Mouse (Mus musculus) heart, embryonic 16.5 days (tissue): Measurements from ENCODE around the gene Gm20388. TPM values are rescaled to one million over a fixed set of nuclear protein-coding genes. Genes with fewer than 3 reads are reported as not detected.
A peak's percentile ranks its signal among the peaks of the same experiment; 100 is the strongest.

ENCODE experiments used
- ATAC-seq: fragments of 200-750 bp; cut with Nextera tagmentation; replicated peaks from 2 replicates; pipeline ENCODE4 v1.8.0; 2017; ENCODE audit warnings: moderate number of reproducible peaks; ENCODE audit not compliant: insufficient read depth, low FRiP score; ENCODE audit errors: extremely low read depth
- H3K27ac ChIP-seq: fragments of 300-500 bp; sonication (generic); 2 replicates; pipeline ENCODE4 v1.5.1; 2014; ENCODE audit warnings: mild to moderate bottlenecking, low read length, control low read depth, moderate library complexity
- H3K27me3 ChIP-seq: fragments of 300-500 bp; sonication (generic); 2 replicates; pipeline ENCODE4 v1.6.1; 2014; ENCODE audit warnings: low read length, mixed read lengths; ENCODE audit not compliant: control insufficient read depth, insufficient read depth
- H3K36me3 ChIP-seq: fragments of 300-500 bp; sonication (generic); 2 replicates; pipeline ENCODE4 v1.6.1; 2014; ENCODE audit not compliant: control insufficient read depth, insufficient read depth
- H3K4me1 ChIP-seq: fragments of 300-500 bp; sonication (generic); 2 replicates; pipeline ENCODE4 v1.6.1; 2014; ENCODE audit warnings: low read length, mixed read lengths; ENCODE audit not compliant: control insufficient read depth, insufficient read depth
- H3K4me2 ChIP-seq: fragments of 300-500 bp; sonication (generic); 2 replicates; pipeline ENCODE4 v1.6.1; 2014; ENCODE audit warnings: low read depth, mild to moderate bottlenecking, control low read depth, low read length
- H3K4me3 ChIP-seq: fragments of 300-500 bp; sonication (generic); 2 replicates; pipeline ENCODE4 v1.5.1; 2014; ENCODE audit warnings: mild to moderate bottlenecking, control low read depth, low read length
- H3K9ac ChIP-seq: fragments of 300-500 bp; sonication (generic); 2 replicates; pipeline ENCODE4 v1.6.1; 2014; ENCODE audit warnings: low read length, control low read depth
- H3K9me3 ChIP-seq: fragments of 300-500 bp; sonication (generic); replicated peaks from 2 replicates; pipeline ENCODE4 v1.6.1; 2016; ENCODE audit warnings: low read length; ENCODE audit not compliant: control insufficient read depth
- WGBS: fragments of 180-500 bp; shearing (Covaris S2); extraction: QIAGEN DNeasy Blood & Tissue Kit; methylation state at CpG from one replicate; pipeline ENCODE4 v1.1.7; 2014; 5-methylcytosine and 5-hydroxymethylcytosine counted together
- polyA plus RNA-seq: library from polyadenylated mRNA; unstranded; fragments of >200 nt; fragmentation: Nextera tagmentation; extraction: Ambion mirVana; gene quantifications from 2 replicates; pipeline ENCODE4 v1.2.1, GENCODE M21; 2015

Gm20388 gene
- polyA plus RNA-seq, 1 experiment from 2014 or later, result 4.5 TPM

DNA sequence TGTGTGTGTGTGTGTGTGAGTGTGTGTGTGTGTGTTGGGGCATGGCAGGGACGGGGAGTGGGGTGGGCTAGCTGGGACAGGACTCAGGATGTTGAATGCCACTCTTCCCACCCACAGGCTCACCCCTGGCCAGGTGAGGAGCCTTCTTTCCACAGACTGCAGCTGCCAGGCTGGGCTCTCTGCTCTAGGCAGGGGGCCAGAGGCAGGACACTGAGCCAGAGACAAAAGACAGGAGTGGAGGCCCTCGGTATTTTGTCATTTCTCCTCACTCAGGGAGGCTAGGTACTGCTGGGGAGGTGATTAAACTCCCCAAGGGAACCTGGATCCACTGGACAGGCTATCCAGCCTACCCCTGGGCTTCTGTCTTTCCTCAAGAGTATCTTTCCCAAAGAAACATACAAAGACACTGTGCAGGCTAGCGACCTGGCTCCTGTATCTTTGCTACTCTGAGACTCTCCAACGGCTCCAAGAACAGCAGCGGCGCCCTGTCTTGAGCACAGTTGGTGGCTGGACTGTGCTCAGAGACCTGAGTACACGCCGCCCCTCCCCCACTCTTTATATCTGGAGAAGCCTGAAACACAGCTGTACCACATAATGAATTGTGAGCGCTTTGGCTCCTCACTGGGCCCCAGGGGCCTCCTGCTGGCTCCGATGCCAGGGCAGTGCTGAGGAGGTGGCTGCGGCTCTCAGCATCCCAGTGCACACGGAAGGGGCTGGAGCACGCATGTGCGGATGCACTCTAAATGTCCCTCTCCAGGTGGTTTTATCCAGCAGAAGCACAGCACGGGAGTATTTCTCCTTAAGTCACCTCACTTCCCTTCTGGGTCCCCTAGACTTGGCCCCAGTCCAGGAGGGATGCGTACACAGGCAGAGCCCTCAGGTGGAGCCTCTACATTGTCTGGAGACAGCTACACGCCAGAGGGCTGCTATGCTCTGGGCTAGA is 274.5 kb downstream of the Gm20388 start:
- 28% methylated on average over 16 of the region's 17 CpGs for WGBS
- Histone ChIP-seq H3K4me1 (peaks cover 25% of the 10 kb centered on the region), H3K27me3 (no peaks in the 10 kb centered on the region; the same call in 1 of the 2 replicates), H3K9me3 (no peaks in the 10 kb centered on the region), H3K4me2 (no peak overlapping the region), H3K9ac (peak overlapping the region; percentile 36; the same call in 1 of the 2 replicates), H3K27ac (0 out of 2 replicates have a peak overlapping the region, but pooled peaks have one; percentile 11), H3K4me3 (no peak overlapping the region), H3K36me3 (no peaks in the 10 kb centered on the region)
- ATAC-seq, result 0 out of 2 replicates have a peak, but pooled peaks have one; percentile 7

GRCm38 (mm10) chr8:120186454-120186853 is 275.8 kb downstream of the Gm20388 start:
- ATAC-seq, result no peak
- no peak overlapping the region for H3K4me3 ChIP-seq
- H3K4me1 ChIP-seq, result peaks cover 32% of the 10 kb centered on the region
- H3K9ac ChIP-seq, result no peak overlapping the region
- no peaks in the 10 kb centered on the region for H3K9me3 ChIP-seq
- WGBS, result 49% methylated on average over 8 of the region's 8 CpGs
- H3K27ac ChIP-seq, result no peak overlapping the region
- H3K27me3 ChIP-seq, result no peaks in the 10 kb centered on the region; the same call in 1 of the 2 replicates
- H3K36me3 ChIP-seq, result no peaks in the 10 kb centered on the region
- H3K4me2 ChIP-seq, result no peak overlapping the region

DNA sequence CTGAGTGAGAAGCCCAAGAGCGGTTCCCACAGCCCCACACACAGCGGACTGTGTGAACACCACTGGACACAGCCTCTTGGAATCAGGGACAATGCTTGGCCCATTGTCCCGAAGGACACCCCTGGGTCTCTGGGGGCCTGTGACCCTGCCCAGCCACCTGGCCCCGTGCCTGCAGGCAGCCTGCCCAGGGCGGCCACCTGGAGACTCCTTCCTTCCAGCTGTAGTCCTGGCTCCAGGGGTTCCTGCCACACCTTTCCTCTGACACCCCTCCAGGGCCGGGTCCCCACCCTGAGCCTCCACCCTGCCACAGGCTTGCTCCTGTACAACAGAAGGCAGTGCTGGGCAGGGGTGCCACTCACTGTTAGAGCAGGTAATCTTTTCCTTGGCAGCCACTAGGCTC is 277.9 kb downstream of the Gm20388 start:
- no peak overlapping the region for H3K4me3 ChIP-seq
- no peak overlapping the region for H3K9ac ChIP-seq
- H3K4me1 ChIP-seq, result peaks cover 36% of the 10 kb centered on the region
- H3K36me3 ChIP-seq, result no peaks in the 10 kb centered on the region
- no peaks in the 10 kb centered on the region for H3K9me3 ChIP-seq
- no peak for ATAC-seq
- no peak overlapping the region for H3K27ac ChIP-seq
- 82% methylated on average over 6 of the region's 6 CpGs for WGBS
- H3K4me2 ChIP-seq, result no peak overlapping the region
- H3K27me3 ChIP-seq, result no peaks in the 10 kb centered on the region

- peaks cover 33% of the 10 kb centered on the region for H3K4me1 ChIP-seq
- no peak overlapping the region for H3K4me3 ChIP-seq
- H3K27me3 ChIP-seq, result no peaks in the 10 kb centered on the region
- WGBS, result 63% methylated on average over 6 of the region's 6 CpGs
- H3K27ac ChIP-seq, result no peak overlapping the region
- H3K36me3 ChIP-seq, result no peaks in the 10 kb centered on the region
- ATAC-seq, result no peak
- no peak overlapping the region for H3K4me2 ChIP-seq
- H3K9me3 ChIP-seq, result no peaks in the 10 kb centered on the region
- H3K9ac ChIP-seq, result no peak overlapping the region
Observed at GRCm38 (mm10) chr8:120189440-120189839, 278.8 kb downstream of the Gm20388 start.

DNA sequence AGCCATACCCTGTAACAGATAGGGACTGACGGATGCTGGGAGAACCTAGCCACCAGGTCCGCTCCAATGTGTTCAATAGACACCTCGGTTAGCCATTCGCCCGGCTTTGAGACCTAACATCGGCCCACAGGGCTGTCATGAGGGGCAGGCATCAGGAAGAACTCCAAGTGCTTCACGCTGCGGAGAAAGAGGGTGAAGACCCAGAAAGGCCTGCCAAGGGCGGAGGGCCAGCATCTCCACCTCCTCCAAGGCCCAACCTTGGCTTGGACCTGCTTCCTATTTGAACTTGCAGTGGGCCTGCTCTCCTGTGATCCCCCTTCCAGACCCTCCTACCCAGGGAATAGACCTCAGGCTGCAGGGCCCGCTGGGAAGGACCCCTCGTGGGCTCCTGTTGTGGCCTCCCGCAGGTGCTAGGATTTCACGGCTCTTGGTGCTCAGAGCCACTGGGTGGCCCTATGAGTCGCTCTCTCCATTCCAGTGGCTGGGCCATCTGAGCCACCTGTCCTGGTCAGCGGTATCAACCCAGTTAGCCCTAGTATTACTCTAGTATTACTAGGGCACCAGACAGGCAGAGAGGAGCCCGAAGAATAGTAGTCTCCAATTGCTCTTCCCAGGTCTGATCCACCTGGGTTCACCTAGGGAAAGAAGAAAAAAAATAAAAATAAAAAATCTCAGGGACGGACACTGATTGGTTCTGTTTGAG is 279.6 kb downstream of the Gm20388 start:
- Histone ChIP-seq H3K27ac (no peak overlapping the region), H3K4me1 (peaks cover 26% of the 10 kb centered on the region)
- 78% methylated on average over 17 of the region's 17 CpGs for WGBS

DNA sequence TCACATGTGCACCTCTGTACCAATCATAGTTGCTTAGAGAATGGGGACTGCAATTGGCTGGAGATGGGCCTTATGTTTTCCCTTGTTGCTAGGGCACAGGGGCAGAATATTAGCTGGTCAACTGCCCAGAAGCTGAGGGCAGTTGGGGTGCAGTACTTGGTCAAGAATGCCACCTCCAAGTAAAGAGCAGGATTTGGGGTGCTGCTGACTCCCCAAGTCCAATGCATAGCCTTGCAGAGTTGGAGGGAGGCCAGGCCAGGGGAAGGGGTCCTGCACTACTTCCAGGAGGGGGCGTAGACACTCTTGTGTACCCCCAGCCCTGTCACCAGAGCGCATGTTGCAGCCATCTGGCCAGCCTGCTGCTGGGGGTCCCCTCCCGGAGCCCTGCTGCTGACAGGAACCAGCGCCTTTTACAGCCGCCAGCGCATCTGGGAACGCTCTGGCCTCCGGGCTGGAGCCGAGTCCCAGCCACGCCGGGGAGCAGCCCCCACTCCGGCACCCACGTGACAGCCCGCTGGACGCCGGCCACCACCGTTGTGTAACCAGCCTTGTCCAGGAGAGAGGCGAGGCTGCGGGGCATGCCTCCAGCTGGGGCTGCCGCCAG is 280.3 kb downstream of the Gm20388 start:
- Histone ChIP-seq H3K27me3 (no peaks in the 10 kb centered on the region), H3K4me3 (peak overlapping the region; percentile 33), H3K36me3 (no peaks in the 10 kb centered on the region), H3K9me3 (no peaks in the 10 kb centered on the region), H3K9ac (peak overlapping the region; percentile 56), H3K4me1 (peaks cover 19% of the 10 kb centered on the region), H3K27ac (peak overlapping the region; percentile 88), H3K4me2 (peak overlapping the region; percentile 60)
- ATAC-seq, result peak; percentile 96
- 30% methylated on average over 20 of the region's 20 CpGs for WGBS

More for the DNA sequence above, 279.6 kb downstream of the Gm20388 start:
- H3K4me2 ChIP-seq, result no peak overlapping the region
- H3K9me3 ChIP-seq, result no peaks in the 10 kb centered on the region
- no peak overlapping the region for H3K9ac ChIP-seq
- no peaks in the 10 kb centered on the region for H3K36me3 ChIP-seq
- ATAC-seq, result no peak
- no peak overlapping the region for H3K4me3 ChIP-seq
- no peaks in the 10 kb centered on the region for H3K27me3 ChIP-seq

DNA sequence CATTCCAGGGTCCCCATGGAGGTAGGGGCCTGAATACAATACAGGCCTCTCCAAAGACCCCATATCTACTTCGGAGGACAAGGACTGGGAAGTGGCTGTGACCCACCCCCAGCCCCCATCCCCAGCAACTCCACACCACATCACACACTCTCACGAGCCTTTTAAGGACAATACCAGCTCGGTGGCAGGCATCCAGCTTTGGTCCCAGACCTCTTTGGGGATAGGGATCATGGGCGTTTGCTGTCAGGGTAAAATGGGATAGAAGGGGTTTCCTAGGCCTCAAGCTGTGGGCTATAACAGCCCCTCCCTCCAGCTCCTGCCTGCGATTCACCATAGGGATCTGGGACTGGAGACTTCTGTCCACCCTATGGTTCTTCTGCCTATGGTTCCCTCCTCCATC is 281.0 kb downstream of the Gm20388 start:
- no peaks in the 10 kb centered on the region for H3K27me3 ChIP-seq
- H3K36me3 ChIP-seq, result no peaks in the 10 kb centered on the region
- H3K9me3 ChIP-seq, result no peaks in the 10 kb centered on the region
- ATAC-seq, result no peak
- H3K27ac ChIP-seq, result peak overlapping the region; percentile 88
- H3K4me1 ChIP-seq, result peaks cover 14% of the 10 kb centered on the region
- 46% methylated on average over 5 of the region's 5 CpGs for WGBS
- no peak overlapping the region for H3K4me2 ChIP-seq
- H3K4me3 ChIP-seq, result no peak overlapping the region
- 0 out of 2 replicates have a peak overlapping the region, but pooled peaks have one; percentile 8 for H3K9ac ChIP-seq

GRCm38 (mm10) chr8:120192118-120192517 is 281.5 kb downstream of the Gm20388 start:
- Histone ChIP-seq H3K4me1 (peaks cover 14% of the 10 kb centered on the region), H3K4me3 (no peak overlapping the region), H3K27me3 (no peaks in the 10 kb centered on the region), H3K36me3 (no peaks in the 10 kb centered on the region), H3K9me3 (no peaks in the 10 kb centered on the region), H3K4me2 (no peak overlapping the region), H3K9ac (no peak overlapping the region), H3K27ac (0 out of 2 replicates have a peak overlapping the region, but pooled peaks have one; percentile 88)
- no peak for ATAC-seq
- 97% methylated on average over 5 of the region's 5 CpGs for WGBS
